Mouse (Mus musculus): ENCODE measurements around the gene 4930442H23Rik. TPM values are rescaled to one million over a fixed set of nuclear protein-coding genes. Genes with fewer than 3 reads are reported as not detected.

The 4930442H23Rik gene
- polyA plus RNA-seq, 1 experiment from 2014 or later: not detected

DNA sequence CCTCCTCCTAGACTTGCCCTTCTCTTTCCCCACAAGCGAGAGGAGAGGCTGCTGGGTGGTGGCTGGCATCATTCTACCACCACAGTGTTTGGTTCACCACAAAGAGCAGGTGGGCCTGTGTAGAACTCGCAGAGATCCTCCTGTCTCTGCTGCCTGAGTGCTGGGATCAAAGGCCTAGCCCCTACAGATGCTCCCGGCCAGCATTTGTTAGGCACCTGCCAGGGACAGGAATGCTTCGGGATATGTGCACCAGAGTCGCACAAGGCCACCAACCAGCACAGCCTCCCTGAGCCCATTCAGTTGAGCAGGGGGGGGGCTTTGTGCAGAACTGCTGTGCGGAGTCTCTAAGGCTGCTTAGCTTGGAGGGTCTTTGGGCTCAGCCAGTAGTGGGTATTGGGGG, 38.3 kb downstream of the 4930442H23Rik start:
- peak overlapping the region; percentile 46 for H3K4me2 ChIP-seq (ENCODE audit: low read depth, low read length)
- H3K4me1 ChIP-seq (ENCODE audit: control insufficient read depth, insufficient read depth, low read length): peaks cover 35% of the 10 kb centered on the region
- WGBS: 82% methylated on average over 6 of the region's 6 CpGs
- no peaks in the 10 kb centered on the region for H3K9me3 ChIP-seq (replicated peaks; ENCODE audit: control insufficient read depth, low read length)
- H3K27me3 ChIP-seq (ENCODE audit: control insufficient read depth, insufficient read depth, low read length): no peaks in the 10 kb centered on the region
- H3K4me3 ChIP-seq (replicated peaks; ENCODE audit: low read length): peak overlapping the region; percentile 25
- H3K36me3 ChIP-seq (ENCODE audit: control insufficient read depth, insufficient read depth, low read length): peaks cover 55% of the 10 kb centered on the region
- peak overlapping the region; percentile 58 for H3K9ac ChIP-seq (ENCODE audit: low read length)
- no peak for ATAC-seq (ENCODE audit: insufficient read depth, low FRiP score)
- peak overlapping the region; percentile 88 for H3K27ac ChIP-seq (ENCODE audit: low read length)

DNA sequence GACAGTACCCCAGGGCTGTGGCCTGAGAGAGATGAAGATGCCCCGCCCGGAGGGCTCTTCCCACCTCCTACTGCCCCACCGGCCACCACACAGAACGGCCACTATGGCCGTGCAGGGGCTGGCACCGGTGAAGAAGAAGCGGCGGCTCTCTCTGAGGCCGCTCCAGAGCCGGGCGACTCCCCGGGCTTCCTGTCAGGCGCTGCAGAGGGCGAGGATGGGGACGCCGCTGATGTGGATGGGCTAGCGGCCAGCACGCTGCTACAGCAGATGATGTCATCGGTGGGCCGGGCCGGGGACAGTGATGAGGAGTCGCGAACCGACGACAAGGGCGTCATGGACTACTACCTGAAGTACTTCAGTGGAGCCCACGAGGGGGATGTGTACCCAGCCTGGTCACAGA, 39.0 kb downstream of the 4930442H23Rik start:
- H3K27ac ChIP-seq (ENCODE audit: low read length): peak overlapping the region; percentile 88
- H3K27me3 ChIP-seq (ENCODE audit: control insufficient read depth, insufficient read depth, low read length): no peaks in the 10 kb centered on the region
- no peak for ATAC-seq (ENCODE audit: insufficient read depth, low FRiP score)
- peaks cover 52% of the 10 kb centered on the region for H3K36me3 ChIP-seq (ENCODE audit: control insufficient read depth, insufficient read depth, low read length)
- peaks cover 42% of the 10 kb centered on the region for H3K4me1 ChIP-seq (ENCODE audit: control insufficient read depth, insufficient read depth, low read length)
- no peak overlapping the region for H3K4me2 ChIP-seq (ENCODE audit: low read depth, low read length)
- H3K9me3 ChIP-seq (replicated peaks; ENCODE audit: control insufficient read depth, low read length): no peaks in the 10 kb centered on the region
- no peak overlapping the region for H3K4me3 ChIP-seq (replicated peaks; ENCODE audit: low read length)
- H3K9ac ChIP-seq (ENCODE audit: low read length): no peak overlapping the region
- 92% methylated on average over 27 of the region's 27 CpGs for WGBS

DNA sequence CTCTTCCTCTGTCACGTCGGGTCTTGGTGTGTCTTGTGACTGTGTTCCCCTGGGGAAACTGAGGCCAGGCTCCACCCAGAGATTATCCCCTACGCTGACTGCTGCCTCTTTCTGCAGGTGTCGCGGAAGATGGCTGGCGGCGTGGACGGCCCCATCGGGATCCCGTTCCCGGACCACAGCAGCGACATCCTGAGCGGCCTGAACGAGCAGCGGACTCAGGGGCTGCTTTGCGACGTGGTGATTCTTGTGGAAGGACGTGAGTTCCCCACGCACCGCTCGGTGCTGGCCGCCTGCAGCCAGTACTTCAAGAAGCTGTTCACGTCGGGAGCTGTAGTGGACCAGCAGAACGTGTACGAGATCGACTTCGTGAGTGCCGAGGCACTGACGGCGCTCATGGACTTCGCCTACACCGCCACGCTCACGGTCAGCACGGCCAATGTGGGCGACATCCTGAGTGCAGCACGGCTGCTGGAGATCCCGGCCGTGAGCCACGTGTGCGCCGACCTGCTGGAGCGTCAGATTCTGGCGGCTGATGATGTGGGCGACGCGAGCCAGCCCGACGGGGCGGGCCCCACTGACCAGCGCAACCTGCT, 39.7 kb downstream of the 4930442H23Rik start:
- Histone ChIP-seq H3K27ac (ENCODE audit: low read length) (peak overlapping the region; percentile 64), H3K36me3 (ENCODE audit: control insufficient read depth, insufficient read depth, low read length) (peaks cover 48% of the 10 kb centered on the region), H3K9me3 (replicated peaks; ENCODE audit: control insufficient read depth, low read length) (no peaks in the 10 kb centered on the region), H3K27me3 (ENCODE audit: control insufficient read depth, insufficient read depth, low read length) (no peaks in the 10 kb centered on the region), H3K4me2 (ENCODE audit: low read depth, low read length) (no peak overlapping the region), H3K4me1 (ENCODE audit: control insufficient read depth, insufficient read depth, low read length) (peaks cover 49% of the 10 kb centered on the region), H3K4me3 (replicated peaks; ENCODE audit: low read length) (no peak overlapping the region), H3K9ac (ENCODE audit: low read length) (no peak overlapping the region)
- 94% methylated on average over 52 of the region's 52 CpGs for WGBS
- no peak for ATAC-seq (ENCODE audit: insufficient read depth, low FRiP score)

- Histone ChIP-seq H3K9ac (ENCODE audit: low read length) (peak overlapping the region; percentile 56), H3K27me3 (ENCODE audit: control insufficient read depth, insufficient read depth, low read length) (no peaks in the 10 kb centered on the region), H3K4me1 (ENCODE audit: control insufficient read depth, insufficient read depth, low read length) (peaks cover 55% of the 10 kb centered on the region), H3K36me3 (ENCODE audit: control insufficient read depth, insufficient read depth, low read length) (peaks cover 41% of the 10 kb centered on the region), H3K4me3 (replicated peaks; ENCODE audit: low read length) (no peak overlapping the region), H3K4me2 (ENCODE audit: low read depth, low read length) (peak overlapping the region; percentile 98; the same call in 1 of the 2 replicates), H3K27ac (ENCODE audit: low read length) (peak overlapping the region; percentile 94), H3K9me3 (replicated peaks; ENCODE audit: control insufficient read depth, low read length) (no peaks in the 10 kb centered on the region)
- WGBS: 83% methylated on average over 7 of the region's 7 CpGs
- ATAC-seq (ENCODE audit: insufficient read depth, low FRiP score): no peak
Measured at GRCm38 (mm10) chr10:81143157-81143633, 40.5 kb downstream of the 4930442H23Rik start.

- peaks cover 55% of the 10 kb centered on the region for H3K4me1 ChIP-seq (ENCODE audit: control insufficient read depth, insufficient read depth, low read length)
- no peaks in the 10 kb centered on the region for H3K27me3 ChIP-seq (ENCODE audit: control insufficient read depth, insufficient read depth, low read length)
- H3K27ac ChIP-seq (ENCODE audit: low read length): peak overlapping the region; percentile 94
- H3K4me3 ChIP-seq (replicated peaks; ENCODE audit: low read length): peak overlapping the region; percentile 89; the same call in 1 of the 2 replicates
- no peaks in the 10 kb centered on the region for H3K9me3 ChIP-seq (replicated peaks; ENCODE audit: control insufficient read depth, low read length)
- ATAC-seq (ENCODE audit: insufficient read depth, low FRiP score): no peak
- 71% methylated on average over 5 of the region's 5 CpGs for WGBS
- H3K9ac ChIP-seq (ENCODE audit: low read length): peak overlapping the region; percentile 56
- peak overlapping the region; percentile 98 for H3K4me2 ChIP-seq (ENCODE audit: low read depth, low read length)
- peaks cover 36% of the 10 kb centered on the region for H3K36me3 ChIP-seq (ENCODE audit: control insufficient read depth, insufficient read depth, low read length)
Measured at GRCm38 (mm10) chr10:81142551-81142981, 41.1 kb downstream of the 4930442H23Rik start.

- WGBS: 68% methylated on average over 7 of the region's 7 CpGs
- Histone ChIP-seq H3K27me3 (ENCODE audit: control insufficient read depth, insufficient read depth, low read length) (no peaks in the 10 kb centered on the region), H3K9ac (ENCODE audit: low read length) (peak overlapping the region; percentile 91), H3K4me2 (ENCODE audit: low read depth, low read length) (peak overlapping the region; percentile 98), H3K36me3 (ENCODE audit: control insufficient read depth, insufficient read depth, low read length) (peaks cover 29% of the 10 kb centered on the region), H3K9me3 (replicated peaks; ENCODE audit: control insufficient read depth, low read length) (no peaks in the 10 kb centered on the region), H3K27ac (ENCODE audit: low read length) (peak overlapping the region; percentile 94), H3K4me3 (replicated peaks; ENCODE audit: low read length) (peak overlapping the region; percentile 89), H3K4me1 (ENCODE audit: control insufficient read depth, insufficient read depth, low read length) (peaks cover 55% of the 10 kb centered on the region)
- no peak for ATAC-seq (ENCODE audit: insufficient read depth, low FRiP score)
Measured at GRCm38 (mm10) chr10:81141455-81142210, 42.0 kb downstream of the 4930442H23Rik start.

- peaks cover 49% of the 10 kb centered on the region for H3K4me1 ChIP-seq (ENCODE audit: control insufficient read depth, insufficient read depth, low read length)
- peaks cover 23% of the 10 kb centered on the region for H3K36me3 ChIP-seq (ENCODE audit: control insufficient read depth, insufficient read depth, low read length)
- no peak for ATAC-seq (ENCODE audit: insufficient read depth, low FRiP score)
- peak overlapping the region; percentile 98 for H3K4me2 ChIP-seq (ENCODE audit: low read depth, low read length)
- H3K9ac ChIP-seq (ENCODE audit: low read length): peak overlapping the region; percentile 91
- H3K27me3 ChIP-seq (ENCODE audit: control insufficient read depth, insufficient read depth, low read length): no peaks in the 10 kb centered on the region
- WGBS: 34% methylated on average over 10 of the region's 10 CpGs
- H3K9me3 ChIP-seq (replicated peaks; ENCODE audit: control insufficient read depth, low read length): no peaks in the 10 kb centered on the region
- peak overlapping the region; percentile 89 for H3K4me3 ChIP-seq (replicated peaks; ENCODE audit: low read length)
- peak overlapping the region; percentile 94 for H3K27ac ChIP-seq (ENCODE audit: low read length)
Measured at GRCm38 (mm10) chr10:81140717-81141454, 42.8 kb downstream of the 4930442H23Rik start.

DNA sequence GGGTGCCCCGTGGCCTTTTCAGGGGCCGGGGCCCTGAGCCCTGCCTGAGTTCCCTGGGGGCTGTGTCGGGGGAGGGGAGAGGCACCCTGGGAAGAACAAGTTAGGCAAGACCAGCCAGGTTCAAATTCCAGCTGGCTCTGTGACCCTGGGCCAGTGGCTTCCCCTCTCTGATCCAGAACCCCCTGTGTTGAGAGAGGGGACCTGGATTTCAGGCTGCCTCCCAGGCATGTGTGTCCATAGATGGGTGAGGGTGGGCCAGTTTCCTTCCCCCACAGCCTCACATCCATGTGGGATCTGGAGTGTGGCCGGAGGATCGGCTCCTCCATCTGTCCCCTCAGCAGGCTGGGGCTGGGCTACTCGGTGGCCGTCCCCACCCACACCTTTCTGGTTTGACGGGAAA, 43.6 kb downstream of the 4930442H23Rik start:
- Histone ChIP-seq H3K36me3 (ENCODE audit: control insufficient read depth, insufficient read depth, low read length) (peaks cover 16% of the 10 kb centered on the region), H3K4me3 (replicated peaks; ENCODE audit: low read length) (peak overlapping the region; percentile 89), H3K27ac (ENCODE audit: low read length) (peak overlapping the region; percentile 94), H3K4me2 (ENCODE audit: low read depth, low read length) (peak overlapping the region; percentile 98), H3K4me1 (ENCODE audit: control insufficient read depth, insufficient read depth, low read length) (peaks cover 51% of the 10 kb centered on the region), H3K27me3 (ENCODE audit: control insufficient read depth, insufficient read depth, low read length) (no peaks in the 10 kb centered on the region), H3K9me3 (replicated peaks; ENCODE audit: control insufficient read depth, low read length) (no peaks in the 10 kb centered on the region), H3K9ac (ENCODE audit: low read length) (peak overlapping the region; percentile 91)
- no peak for ATAC-seq (ENCODE audit: insufficient read depth, low FRiP score)
- WGBS: 31% methylated on average over 8 of the region's 8 CpGs

DNA sequence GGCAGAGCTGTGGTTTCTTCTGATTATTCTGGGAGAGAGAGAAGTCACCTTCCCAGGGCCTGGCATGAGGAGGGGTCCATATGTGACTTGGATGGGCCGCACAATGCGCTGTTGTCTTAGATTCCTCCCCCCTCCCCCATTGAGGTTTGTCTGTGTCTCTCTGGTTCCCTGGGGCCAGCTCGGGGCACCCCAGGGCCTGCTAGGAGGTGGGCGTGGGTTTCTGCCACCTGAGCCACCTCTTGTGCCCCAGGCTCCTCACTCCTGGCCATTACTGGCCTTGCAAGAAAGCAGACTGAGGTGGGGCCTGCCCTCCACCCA, 44.2 kb downstream of the 4930442H23Rik start:
- WGBS: 66% methylated on average over 4 of the region's 4 CpGs
- no peak for ATAC-seq (ENCODE audit: insufficient read depth, low FRiP score)
- no peaks in the 10 kb centered on the region for H3K27me3 ChIP-seq (ENCODE audit: control insufficient read depth, insufficient read depth, low read length)
- H3K36me3 ChIP-seq (ENCODE audit: control insufficient read depth, insufficient read depth, low read length): peaks cover 12% of the 10 kb centered on the region
- H3K9ac ChIP-seq (ENCODE audit: low read length): peak overlapping the region; percentile 91
- H3K4me1 ChIP-seq (ENCODE audit: control insufficient read depth, insufficient read depth, low read length): peaks cover 55% of the 10 kb centered on the region
- H3K4me2 ChIP-seq (ENCODE audit: low read depth, low read length): peak overlapping the region; percentile 98
- H3K4me3 ChIP-seq (replicated peaks; ENCODE audit: low read length): peak overlapping the region; percentile 89
- no peaks in the 10 kb centered on the region for H3K9me3 ChIP-seq (replicated peaks; ENCODE audit: control insufficient read depth, low read length)
- H3K27ac ChIP-seq (ENCODE audit: low read length): peak overlapping the region; percentile 94
